Mouse (Mus musculus) liver, postnatal 0 days (tissue): ENCODE measurements around the gene Lypd5. TPM values are rescaled to one million over a fixed set of nuclear protein-coding genes. Genes with fewer than 3 reads are reported as not detected.
A peak's percentile ranks its signal among the peaks of the same experiment; 100 is the strongest.

ENCODE experiments used
- ATAC-seq: fragments of 200-750 bp; cut with Nextera tagmentation; 2 replicates; pipeline ENCODE4 v1.8.0; 2017; ENCODE audit warnings: mild to moderate bottlenecking, moderate library complexity
- DNase-seq: peaks from one replicate; pipeline ENCODE4 v3.0.0-alpha.2; 2016
- H3K27ac ChIP-seq: fragments of 300-500 bp; sonication (generic); 2 replicates; pipeline ENCODE4 v1.5.1; 2014; ENCODE audit warnings: antibody characterized with exemption, moderate library complexity, mild to moderate bottlenecking, low read depth
- H3K27me3 ChIP-seq: fragments of 300-500 bp; sonication (generic); 2 replicates; pipeline ENCODE4 v1.6.1; 2014; ENCODE audit warnings: low read length, control low read depth, mixed read lengths; ENCODE audit not compliant: insufficient read depth
- H3K36me3 ChIP-seq: fragments of 300-500 bp; sonication (generic); replicated peaks from 2 replicates; pipeline ENCODE4 v1.6.1; 2014; ENCODE audit warnings: mild to moderate bottlenecking, control low read depth, low read length, moderate library complexity, mixed read lengths; ENCODE audit not compliant: insufficient read depth
- H3K4me1 ChIP-seq: fragments of 300-500 bp; sonication (generic); 2 replicates; pipeline ENCODE4 v1.6.1; 2014; ENCODE audit warnings: antibody characterized with exemption, mild to moderate bottlenecking, control low read depth; ENCODE audit not compliant: insufficient read depth
- H3K4me2 ChIP-seq: fragments of 300-500 bp; sonication (generic); 2 replicates; pipeline ENCODE4 v1.6.1; 2014; ENCODE audit warnings: low read depth, mild to moderate bottlenecking, low read length, moderate library complexity, mixed read lengths
- H3K4me3 ChIP-seq: fragments of 300-500 bp; sonication (generic); 2 replicates; pipeline ENCODE4 v1.5.1; 2014; ENCODE audit warnings: low read depth, low read length
- H3K9ac ChIP-seq: fragments of 300-500 bp; sonication (generic); replicated peaks from 2 replicates; pipeline ENCODE4 v1.6.1; 2014; ENCODE audit warnings: mild to moderate bottlenecking, moderate library complexity
- H3K9me3 ChIP-seq: fragments of 300-500 bp; sonication (generic); 2 replicates; pipeline ENCODE4 v1.6.1; 2016; ENCODE audit warnings: mild to moderate bottlenecking, control low read depth, low read length, mixed read lengths
- CTCF ChIP-seq: sonication (generic); IDR thresholded peaks from 2 replicates; pipeline ENCODE4 v1.5.1; 2016; ENCODE audit warnings: antibody characterized with exemption, low read depth
- EP300 ChIP-seq: IDR thresholded peaks from 2 replicates; pipeline ENCODE4 v1.6.1; 2016; ENCODE audit warnings: antibody characterized with exemption, low read depth, mild to moderate bottlenecking
- WGBS: fragments of 180-500 bp; shearing (Covaris S2); extraction: QIAGEN DNeasy Blood & Tissue Kit; methylation state at CpG from one replicate; pipeline ENCODE4 v1.1.7; 2014; ENCODE audit not compliant: insufficient replicate concordance; 5-methylcytosine and 5-hydroxymethylcytosine counted together
- polyA plus RNA-seq: library from polyadenylated mRNA; unstranded; fragments of >200 nt; fragmentation: Nextera tagmentation; extraction: Ambion mirVana; gene quantifications from 2 replicates; pipeline ENCODE4 v1.2.1, GENCODE M21; 2015

Gene Lypd5
- polyA plus RNA-seq, 1 experiment from 2014 or later: 0.06 TPM

GRCm38 (mm10) chr7:24384827-24385226, 35.8 kb downstream of the Lypd5 start:
- 14% methylated on average over 11 of the region's 11 CpGs for WGBS
- peak; percentile 87 for DNase-seq
- peaks cover 12% of the 10 kb centered on the region for H3K4me1 ChIP-seq
- H3K27ac ChIP-seq: 0 out of 2 replicates have a peak overlapping the region, but pooled peaks have one; percentile 53
- no peaks in the 10 kb centered on the region for H3K9me3 ChIP-seq
- no peaks in the 10 kb centered on the region for H3K27me3 ChIP-seq
- no peak overlapping the region for H3K9ac ChIP-seq
- H3K4me2 ChIP-seq: peak overlapping the region; percentile 47; the same call in 1 of the 2 replicates
- no peak for ATAC-seq
- H3K36me3 ChIP-seq: peaks cover 54% of the 10 kb centered on the region
- peak; percentile 92 for TF ChIP-seq CTCF
- TF ChIP-seq EP300: no peak
- H3K4me3 ChIP-seq: no peak overlapping the region

- Histone ChIP-seq H3K27ac (peak overlapping the region; percentile 52; the same call in 1 of the 2 replicates), H3K27me3 (no peaks in the 10 kb centered on the region), H3K4me2 (no peak overlapping the region), H3K9me3 (no peaks in the 10 kb centered on the region), H3K4me3 (no peak overlapping the region), H3K9ac (no peak overlapping the region), H3K4me1 (peaks cover 6% of the 10 kb centered on the region), H3K36me3 (peaks cover 32% of the 10 kb centered on the region)
- peak; percentile 42 for ATAC-seq
- no peak for TF ChIP-seq EP300
- TF ChIP-seq CTCF: no peak
- 36% methylated on average over 10 of the region's 10 CpGs for WGBS
- no peak for DNase-seq
These were observed 38.1 kb downstream of the Lypd5 start for GRCm38 (mm10) chr7:24387059-24387556.

GRCm38 (mm10) chr7:24389516-24390187, 40.7 kb downstream of the Lypd5 start:
- DNase-seq: no peak
- H3K4me1 ChIP-seq: peaks cover 12% of the 10 kb centered on the region
- no peak overlapping the region for H3K9ac ChIP-seq
- WGBS: 35% methylated on average over 13 of the region's 13 CpGs
- no peak overlapping the region for H3K4me3 ChIP-seq
- no peak overlapping the region for H3K4me2 ChIP-seq
- H3K27me3 ChIP-seq: no peaks in the 10 kb centered on the region
- no peak for ATAC-seq
- peaks cover 13% of the 10 kb centered on the region for H3K36me3 ChIP-seq
- H3K27ac ChIP-seq: no peak overlapping the region
- no peaks in the 10 kb centered on the region for H3K9me3 ChIP-seq
- TF ChIP-seq CTCF (no peak), EP300 (no peak)

GRCm38 (mm10) chr7:24390512-24390911, 41.5 kb downstream of the Lypd5 start:
- ATAC-seq (no peak), DNase-seq (no peak)
- no peak overlapping the region for H3K4me3 ChIP-seq
- WGBS: 74% methylated on average over 7 of the region's 7 CpGs
- H3K36me3 ChIP-seq: peaks cover 5% of the 10 kb centered on the region
- no peaks in the 10 kb centered on the region for H3K9me3 ChIP-seq
- H3K27ac ChIP-seq: no peak overlapping the region
- H3K27me3 ChIP-seq: no peaks in the 10 kb centered on the region
- no peak for TF ChIP-seq EP300
- no peak for TF ChIP-seq CTCF
- no peak overlapping the region for H3K4me2 ChIP-seq
- peaks cover 18% of the 10 kb centered on the region for H3K4me1 ChIP-seq
- no peak overlapping the region for H3K9ac ChIP-seq

- no peak overlapping the region for H3K27ac ChIP-seq
- peaks cover 1% of the 10 kb centered on the region; the same call in 1 of the 2 replicates for H3K36me3 ChIP-seq
- ATAC-seq (no peak), DNase-seq (no peak)
- no peak overlapping the region for H3K4me3 ChIP-seq
- H3K4me1 ChIP-seq: peaks cover 23% of the 10 kb centered on the region
- H3K9me3 ChIP-seq: no peaks in the 10 kb centered on the region
- no peaks in the 10 kb centered on the region for H3K27me3 ChIP-seq
- no peak overlapping the region for H3K4me2 ChIP-seq
- no peak overlapping the region for H3K9ac ChIP-seq
- WGBS: 35% methylated on average over 5 of the region's 5 CpGs
- TF ChIP-seq CTCF (no peak), EP300 (no peak)
These were observed 42.1 kb downstream of the Lypd5 start for GRCm38 (mm10) chr7:24391077-24391476.

GRCm38 (mm10) chr7:24391687-24392086, 42.7 kb downstream of the Lypd5 start:
- H3K27ac ChIP-seq: no peak overlapping the region
- no peak overlapping the region for H3K9ac ChIP-seq
- TF ChIP-seq EP300 (no peak), CTCF (no peak)
- no peaks in the 10 kb centered on the region for H3K36me3 ChIP-seq
- H3K27me3 ChIP-seq: no peaks in the 10 kb centered on the region
- H3K9me3 ChIP-seq: no peaks in the 10 kb centered on the region
- no peak overlapping the region for H3K4me2 ChIP-seq
- peaks cover 29% of the 10 kb centered on the region for H3K4me1 ChIP-seq
- DNase-seq (no peak), ATAC-seq (no peak)
- WGBS: 58% methylated on average over 2 of the region's 2 CpGs
- no peak overlapping the region for H3K4me3 ChIP-seq
